Mouse (Mus musculus) forelimb bud, embryonic 11.5 days (tissue): ENCODE measurements around the gene Il13ra2.
"Not testable (repeated sequence)": the region's sequence is repeated elsewhere in the genome, so short reads cannot be mapped to it uniquely, and the experiment has no call there.

Source experiments
- DNase-seq: peaks from one replicate; pipeline ENCODE4 v3.0.0-alpha.2; 2012; ENCODE audit warnings: low read depth, low spot score

The Il13ra2 gene

GRCm38 (mm10) chrX:147429129-147429528 is at the start of gene Il13ra2:
Gene Il13ra2 (minus strand): TSS chrX:147429192.
- no peak for DNase-seq

- DNase-seq: not testable (repeated sequence)
These were observed 24.6 kb upstream of the Il13ra2 start, which contains the start of gene Vmn1r239-ps for GRCm38 (mm10) chrX:147453610-147454009. Gene Vmn1r239-ps (minus strand): TSS chrX:147453710.

DNA sequence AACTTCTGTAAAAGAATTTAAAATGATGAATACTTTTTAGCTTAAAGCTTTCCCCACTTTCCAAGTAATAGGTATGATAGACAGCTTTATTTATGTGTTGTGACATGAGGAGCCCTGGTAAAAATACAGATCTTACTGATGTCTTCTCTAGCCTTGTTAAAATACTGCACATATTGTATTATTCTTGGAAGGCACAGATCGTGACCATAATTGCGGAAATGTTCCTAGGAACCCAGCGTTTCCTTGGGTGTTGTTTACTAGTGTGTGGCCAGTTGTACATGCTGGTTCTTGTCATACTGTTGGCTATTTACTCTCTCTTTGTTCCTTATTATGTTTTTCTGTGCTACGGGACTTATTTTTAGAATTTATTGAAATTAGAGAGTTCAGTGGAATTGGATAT is 14.4 kb upstream of the Il13ra2 start:
- DNase-seq: no peak

DNA sequence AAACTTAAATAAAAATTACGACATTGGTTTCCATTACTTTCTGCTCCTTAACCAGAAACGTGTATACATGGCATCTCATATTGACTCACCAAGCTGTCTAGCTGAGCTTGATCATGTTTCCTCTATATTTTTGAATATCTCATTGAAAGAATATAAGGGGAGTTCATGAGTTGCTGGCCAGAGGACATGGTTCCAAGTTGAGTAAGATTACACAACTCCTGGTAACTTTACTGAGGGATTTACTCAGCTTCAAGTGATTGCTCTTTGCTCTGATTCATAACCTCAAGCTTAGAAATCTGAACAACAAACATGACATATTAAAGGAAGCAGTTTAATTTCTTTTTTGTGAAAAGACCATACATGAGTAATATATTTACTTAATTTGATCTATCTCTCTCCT is 6.4 kb upstream of the Il13ra2 start:
- no peak for DNase-seq

DNA sequence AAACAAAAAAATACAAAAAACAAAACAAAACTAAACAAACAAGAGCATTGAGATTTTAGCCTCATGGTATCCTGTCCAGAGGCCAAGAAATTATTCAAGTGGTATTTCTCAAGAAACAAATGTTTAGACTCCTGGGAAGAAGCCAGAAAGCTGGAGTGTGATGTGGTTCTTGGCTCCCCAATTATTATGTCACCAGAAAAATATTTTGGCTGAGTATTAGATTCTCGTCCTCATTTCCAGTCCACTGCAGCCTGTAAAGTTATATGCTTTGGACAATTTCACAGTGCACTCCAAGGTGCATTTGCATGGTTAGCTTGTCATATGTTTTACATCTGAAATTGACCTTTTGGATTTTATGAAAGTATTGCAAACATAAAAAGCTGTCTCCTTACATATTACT is 761 bp upstream of the Il13ra2 start:
- no peak for DNase-seq

DNA sequence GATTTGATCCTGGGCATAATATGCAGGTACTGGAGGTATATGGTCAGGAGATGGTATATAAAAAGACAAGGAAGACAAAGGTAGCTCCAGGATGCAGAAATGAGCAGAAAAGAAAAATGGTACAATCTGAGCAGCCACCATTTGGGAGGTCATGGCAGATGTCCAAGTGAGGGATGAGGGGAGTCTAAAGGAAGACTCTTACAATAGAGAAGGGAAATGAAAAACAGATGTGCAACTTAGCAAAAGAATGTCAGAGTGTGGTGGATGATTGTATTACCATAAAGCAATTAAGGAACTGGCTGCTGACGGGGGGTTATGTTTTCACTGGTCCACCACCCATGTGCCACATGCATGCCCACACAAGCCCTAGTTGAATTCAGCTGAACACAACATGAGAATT is 35.5 kb downstream of the Il13ra2 start:
- peak; percentile 0 for DNase-seq

GRCm38 (mm10) chrX:147349167-147349566 is 79.8 kb downstream of the Il13ra2 start:
- DNase-seq: no peak
